Mouse (Mus musculus) liver, embryonic 14.5 days (tissue): ENCODE data around the gene Slc22a20.

Source experiments
- CTCF ChIP-seq: IDR thresholded peaks from 2 replicates; pipeline ENCODE4 v1.5.1; 2016; ENCODE audit warnings: antibody characterized with exemption, low read depth, control low read depth
- EP300 ChIP-seq: IDR thresholded peaks from 2 replicates; pipeline ENCODE4 v1.6.1; 2016; ENCODE audit warnings: antibody characterized with exemption, low read depth

GRCm38 (mm10) chr19:5928104-5928503 is 57.8 kb downstream of the Slc22a20 start:
- TF ChIP-seq CTCF (no peak), EP300 (no peak)
